Mouse (Mus musculus) WW6 (cell line): ENCODE data around the gene Pitpna.

Experiments used
- DNase-seq: peaks from one replicate; pipeline ENCODE4 v3.0.0-alpha.2; 2013; ENCODE audit warnings: low read depth, low spot score

Pitpna gene

DNA sequence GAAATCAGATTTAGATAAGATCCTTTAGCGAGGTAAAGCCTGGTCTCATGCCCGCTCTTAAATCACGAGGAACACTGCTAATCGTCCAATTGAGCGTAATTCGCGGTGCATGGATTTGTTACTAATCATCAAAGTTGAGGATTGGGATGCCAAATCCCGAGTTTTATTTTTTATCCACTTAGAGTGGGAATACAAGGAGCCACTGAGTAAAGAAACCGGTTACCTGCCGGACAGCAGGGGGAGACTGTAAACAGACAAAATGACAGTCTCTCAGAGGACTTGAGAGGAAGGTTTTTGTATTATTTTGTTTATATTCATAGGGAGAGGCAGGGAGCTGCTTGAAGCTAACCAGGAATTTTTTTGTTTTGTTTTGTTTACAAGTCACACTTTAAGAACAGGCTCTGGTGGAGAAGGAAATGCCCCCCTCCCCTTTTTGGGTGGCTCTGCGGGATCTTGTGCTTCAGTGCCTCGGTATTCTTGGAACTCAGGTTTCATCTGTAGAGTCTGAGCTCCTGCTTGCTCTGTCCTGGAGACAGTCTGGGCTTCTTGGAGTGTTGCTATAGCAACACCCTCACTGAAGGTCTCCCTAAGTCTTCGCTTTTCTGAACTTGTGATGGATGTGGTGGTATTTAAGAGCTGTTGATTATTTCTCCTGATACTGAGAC, 43.8 kb downstream of the Pitpna start:
- no peak for DNase-seq

GRCm38 (mm10) chr11:75632921-75633320, 45.0 kb downstream of the Pitpna start:
- no peak for DNase-seq

- no peak for DNase-seq
Measured at GRCm38 (mm10) chr11:75634801-75635200, 46.9 kb downstream of the Pitpna start.

- DNase-seq: no peak
Measured at GRCm38 (mm10) chr11:75635315-75635714, 47.4 kb downstream of the Pitpna start.

DNA sequence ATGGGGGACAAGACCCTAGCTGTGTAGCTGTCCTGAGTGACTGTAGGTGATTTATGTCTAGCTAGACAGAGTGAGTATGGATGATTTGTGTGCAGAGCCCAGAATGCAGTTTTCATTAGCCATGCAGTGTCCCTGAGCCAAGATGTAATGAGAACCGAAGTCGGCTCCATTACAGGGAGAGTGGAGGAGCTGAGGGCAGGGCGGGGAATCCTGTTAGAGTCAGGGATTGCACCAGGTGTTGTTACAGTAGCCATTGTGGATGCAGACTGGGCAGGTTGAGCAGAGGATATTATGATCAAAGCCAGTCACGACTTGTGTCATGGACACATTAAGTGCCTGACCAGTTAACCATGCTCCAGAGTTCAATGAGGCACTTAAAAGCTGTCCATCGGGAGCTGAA, 55.4 kb downstream of the Pitpna start:
- no peak for DNase-seq

DNA sequence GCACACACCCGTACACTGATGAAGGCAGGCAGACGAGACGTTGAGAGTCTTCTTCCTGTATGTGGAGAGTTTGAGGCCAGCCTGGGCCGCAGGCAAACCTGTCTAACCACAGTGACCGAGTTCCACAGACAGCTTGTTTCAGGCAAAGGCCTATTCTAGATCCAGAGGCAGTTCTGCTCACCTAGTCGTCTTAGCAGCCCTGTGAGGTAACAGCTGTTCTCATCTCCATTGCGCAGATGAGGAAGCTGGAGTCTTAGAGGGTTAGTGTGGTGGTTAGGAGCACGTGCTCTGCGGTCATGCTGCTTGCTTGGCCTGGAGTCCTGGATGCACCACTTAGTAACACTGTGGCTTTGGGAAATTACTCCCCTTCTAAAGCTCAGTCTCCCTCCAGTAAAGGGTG, 56.8 kb downstream of the Pitpna start:
- no peak for DNase-seq

GRCm38 (mm10) chr11:75647681-75648211, 59.8 kb downstream of the Pitpna start:
- DNase-seq: no peak

- DNase-seq: no peak
Measured at GRCm38 (mm10) chr11:75649155-75649561, 61.3 kb downstream of the Pitpna start.

DNA sequence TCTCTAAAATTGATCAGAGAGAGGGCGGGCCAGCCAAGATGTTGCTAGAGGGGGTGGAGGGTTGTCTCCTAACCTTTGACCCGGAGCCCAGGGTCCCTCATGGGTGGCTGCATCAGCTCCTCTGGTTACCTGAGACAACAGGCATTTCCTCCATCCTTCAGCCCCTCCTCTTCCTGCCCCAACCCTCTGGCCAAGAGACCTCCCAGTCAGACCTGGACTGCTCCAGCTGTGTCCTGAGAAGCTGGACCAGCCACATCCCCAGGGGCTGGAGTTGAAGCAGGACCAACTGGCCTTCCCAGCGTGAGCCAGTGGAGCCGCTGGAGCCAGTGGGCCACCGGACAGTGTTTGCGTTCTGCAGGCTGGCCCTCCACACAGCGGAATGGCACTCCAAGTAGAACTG, 62.4 kb downstream of the Pitpna start, which contains the start of gene Myo1c:
Myo1c (plus strand) TSS at position 194 of the 400 bp plus-strand sequence.
- no peak for DNase-seq

DNA sequence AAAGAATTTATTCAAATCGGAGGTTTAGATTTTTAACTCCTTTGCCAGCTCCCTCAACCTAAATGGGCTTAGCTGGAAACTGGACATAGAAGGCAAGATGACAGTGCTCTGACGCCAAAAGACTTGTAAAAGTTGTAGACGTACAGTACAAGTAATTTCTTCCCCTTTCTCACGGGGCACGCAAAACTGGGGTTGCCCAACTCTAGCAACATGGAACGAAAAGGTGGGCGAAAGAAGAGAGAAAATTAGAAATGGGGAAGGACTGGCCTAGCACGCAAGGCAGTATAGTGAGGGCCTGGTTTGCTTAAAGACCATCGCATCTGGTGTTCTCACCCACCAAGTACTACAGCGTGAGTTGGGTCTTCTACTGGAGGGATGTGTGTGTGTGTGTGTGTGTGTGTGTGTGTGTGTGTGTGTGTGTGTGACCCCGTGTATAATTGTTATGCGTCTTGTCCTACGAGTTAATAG, 63.1 kb downstream of the Pitpna start:
- DNase-seq: no peak

DNA sequence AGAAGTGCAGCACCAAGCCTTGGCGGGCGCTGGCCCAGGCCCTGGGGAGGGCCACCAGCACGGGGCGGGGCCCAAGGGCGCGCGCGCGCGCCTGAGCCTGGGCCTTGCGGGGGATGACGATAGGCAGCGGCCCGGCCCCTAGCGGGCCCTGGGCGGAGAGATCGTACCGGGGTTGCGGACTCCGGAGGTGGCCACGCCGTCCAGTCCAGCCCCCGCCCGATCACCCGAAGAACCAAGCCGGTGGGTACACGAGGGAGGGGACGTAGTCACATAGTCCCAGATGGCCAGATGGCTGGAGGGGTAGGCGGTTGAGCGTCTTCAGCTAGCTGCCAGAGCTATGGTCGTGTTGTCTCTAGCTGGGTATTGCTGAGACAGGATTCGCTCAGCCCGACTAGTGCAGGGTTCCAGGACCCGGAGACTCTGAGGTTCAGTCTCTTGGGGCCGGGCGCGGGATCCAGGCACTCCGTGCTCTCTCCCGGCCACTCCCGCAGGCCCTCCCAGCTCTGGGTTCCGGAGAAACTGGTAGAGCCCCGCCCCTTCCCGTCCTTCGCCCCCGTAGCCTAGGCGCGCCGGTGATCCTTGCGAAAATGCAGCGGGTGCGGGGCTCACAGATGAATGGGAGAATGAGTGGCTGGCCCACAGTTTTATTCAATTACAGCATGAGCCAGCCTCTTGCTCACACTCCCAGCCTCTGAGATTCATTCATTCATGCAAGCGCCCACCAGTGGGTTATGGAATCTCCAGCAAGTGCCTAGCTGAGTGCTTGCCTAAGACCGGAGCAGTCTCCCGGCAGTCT, 63.7 kb downstream of the Pitpna start:
- DNase-seq: no peak

GRCm38 (mm10) chr11:75652222-75652941, 64.5 kb downstream of the Pitpna start:
- no peak for DNase-seq

GRCm38 (mm10) chr11:75652942-75653684, 65.2 kb downstream of the Pitpna start:
- DNase-seq: no peak

DNA sequence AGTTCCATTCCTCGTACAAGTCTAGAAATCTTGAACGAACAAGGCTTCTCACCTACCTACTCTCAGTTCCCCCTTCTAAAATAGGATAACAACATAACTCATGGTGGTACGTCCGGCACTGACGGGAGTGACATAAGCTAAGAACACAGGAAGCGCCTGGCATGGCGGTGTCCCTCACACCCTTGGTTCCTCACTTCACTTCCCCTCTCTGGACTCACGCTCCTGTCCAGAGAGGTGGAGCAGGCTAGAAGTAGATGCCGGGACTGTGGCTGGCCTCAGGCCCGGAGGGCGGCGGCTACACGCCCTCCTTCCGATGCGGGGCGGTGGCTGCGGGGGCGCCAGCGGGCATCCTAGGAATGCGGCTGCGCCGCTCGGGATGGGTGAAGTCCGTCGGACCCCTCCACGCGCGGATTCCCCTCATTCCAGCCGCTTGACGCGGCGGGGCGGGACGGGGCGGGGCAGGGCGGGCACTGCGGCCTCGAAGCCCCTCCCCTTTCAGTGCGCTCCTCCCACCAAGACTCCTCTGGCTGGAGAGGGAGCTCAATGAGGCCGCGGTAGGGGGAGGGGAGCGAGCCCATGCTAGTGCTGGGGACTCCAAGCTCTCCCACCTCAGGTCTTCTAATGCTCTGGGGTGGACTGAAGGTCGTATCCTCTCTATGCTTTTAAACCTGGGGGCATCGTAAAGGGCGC, 66.0 kb downstream of the Pitpna start:
- peak; percentile 80 for DNase-seq

DNA sequence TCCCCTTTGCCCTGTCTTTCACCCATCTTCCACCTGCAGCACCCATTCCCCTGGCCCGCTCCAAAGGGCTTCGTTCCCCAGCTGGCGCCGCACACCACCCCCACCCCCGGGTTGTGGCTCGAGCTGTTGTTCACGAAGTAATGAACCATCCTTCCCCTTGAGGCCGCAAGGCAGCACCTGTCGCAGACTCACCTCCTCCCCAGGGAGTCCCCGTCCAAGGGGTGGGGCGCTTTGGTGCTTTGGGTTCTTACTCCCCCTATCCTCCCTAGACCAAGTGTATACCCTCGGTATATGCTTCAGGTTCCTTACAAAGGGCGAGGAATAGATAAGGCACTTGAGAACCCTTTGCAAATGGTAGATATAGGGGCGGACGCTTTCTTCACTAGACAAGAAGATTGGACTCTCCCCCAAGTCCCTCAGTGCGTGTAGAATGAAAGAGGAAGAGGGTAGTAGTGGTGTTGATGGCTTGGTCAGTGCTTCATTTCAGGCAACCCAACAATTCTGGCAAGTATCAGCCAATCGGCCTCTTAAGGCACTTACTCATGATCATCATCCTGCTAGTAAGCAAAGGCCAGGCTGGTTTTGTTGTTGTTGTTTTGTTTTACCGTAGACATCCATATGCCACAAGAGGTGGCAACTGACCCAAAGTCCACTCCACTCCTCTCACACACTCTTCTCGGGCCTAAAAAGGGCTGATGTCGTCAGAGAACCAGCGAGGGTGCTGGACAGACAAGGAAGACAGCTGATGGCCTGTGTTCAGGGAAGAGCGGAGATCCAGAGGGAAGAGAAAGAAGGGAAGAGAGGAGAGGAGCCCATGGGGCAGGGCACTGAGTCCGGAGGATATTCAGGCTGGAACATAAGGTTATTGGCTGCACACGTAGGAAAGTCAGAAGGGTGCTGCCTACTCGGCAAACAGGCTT, 66.8 kb downstream of the Pitpna start:
- no peak for DNase-seq

DNA sequence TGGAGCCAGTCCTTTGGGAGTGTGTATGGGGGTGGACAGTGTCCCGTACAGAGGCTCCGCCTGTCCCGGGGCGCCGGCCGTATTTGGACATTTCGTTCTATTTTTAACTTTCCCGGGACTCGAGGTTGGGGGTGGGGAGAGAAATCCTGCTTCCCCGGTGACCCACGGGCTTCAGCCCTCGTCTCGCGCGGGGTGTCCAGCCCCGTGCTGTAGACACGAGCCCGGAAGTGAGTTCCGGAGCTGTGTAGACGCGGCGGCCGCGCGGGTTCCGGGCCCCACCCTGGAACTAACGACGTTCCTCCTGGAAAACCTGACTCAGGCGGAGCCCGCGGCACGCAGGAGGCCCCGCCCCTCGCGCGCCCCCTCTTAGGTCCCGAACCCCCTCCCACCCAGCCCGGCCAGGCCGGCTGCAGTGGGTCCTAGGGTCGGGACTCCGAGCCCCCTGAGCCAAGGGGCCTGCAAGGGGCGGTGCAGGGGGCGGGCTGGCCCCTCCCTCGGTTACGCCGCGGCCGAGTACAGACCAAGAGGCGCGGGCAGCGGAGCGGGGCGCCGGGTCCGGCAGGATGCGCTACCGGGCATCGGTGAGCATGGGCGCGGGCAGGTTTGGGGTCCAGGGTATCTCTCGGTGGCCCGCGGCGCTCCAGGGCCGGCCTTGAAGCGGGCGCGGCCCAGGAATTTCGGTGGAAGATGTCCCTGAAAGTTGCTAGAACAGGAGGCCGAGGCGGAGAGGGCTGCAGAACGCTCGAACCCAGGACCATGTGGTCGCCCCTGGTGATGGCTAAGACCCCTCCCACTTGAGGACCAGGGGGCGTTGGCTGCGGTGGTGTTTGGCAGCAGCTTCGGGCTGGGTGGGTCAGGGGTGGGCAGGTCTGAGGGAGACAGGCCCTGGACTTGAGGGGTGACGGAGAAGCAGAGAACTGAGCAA, 68.0 kb downstream of the Pitpna start:
- no peak for DNase-seq

DNA sequence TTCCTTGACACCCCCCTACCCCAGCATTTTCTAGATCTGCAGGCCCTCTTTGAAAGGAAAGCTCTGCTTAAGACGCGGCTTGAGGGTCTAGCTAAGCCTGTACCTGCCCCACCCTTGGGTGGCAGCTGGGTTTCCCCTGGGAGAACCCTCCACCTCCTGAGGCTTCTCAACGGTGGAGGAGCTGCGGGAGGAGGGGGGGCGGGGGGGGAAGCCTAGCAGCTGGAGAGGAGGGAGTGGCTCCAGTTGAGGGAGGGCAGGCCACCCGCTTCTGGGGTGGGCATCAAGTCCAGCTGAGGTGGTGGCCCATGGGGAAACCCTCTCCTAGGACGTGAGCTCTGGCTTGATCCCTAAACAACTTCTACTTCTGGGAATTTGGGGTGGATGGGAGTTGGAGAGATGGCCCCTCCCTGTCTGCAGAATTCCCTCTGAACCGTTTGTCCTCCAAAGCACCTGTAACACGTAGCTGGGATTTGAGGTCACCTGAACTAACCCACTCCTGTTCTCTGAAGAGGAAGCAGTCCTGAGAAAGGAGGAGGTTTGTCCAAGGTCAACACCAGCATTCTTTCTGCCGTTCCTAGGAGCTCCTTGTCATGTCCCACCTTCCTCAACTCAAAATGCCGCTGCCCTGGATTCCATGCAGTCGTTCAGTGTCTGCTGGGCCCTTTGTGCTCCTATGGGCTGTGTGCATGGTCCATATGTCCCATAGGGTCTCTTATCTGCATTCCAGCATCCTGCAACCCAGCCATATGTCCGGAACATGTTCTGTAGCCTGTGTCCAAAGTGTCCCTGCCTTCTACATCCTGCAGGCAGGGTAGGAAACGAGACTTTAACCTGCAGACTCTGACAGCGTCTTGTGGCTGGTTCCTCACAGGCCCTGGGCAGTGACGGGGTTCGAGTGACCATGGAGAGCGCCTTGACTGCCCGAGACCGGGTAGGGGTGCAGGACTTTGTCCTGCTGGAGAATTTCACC, 69.0 kb downstream of the Pitpna start:
- DNase-seq: no peak
